8 mouse cellular contexts compared by ENCODE assay signal in genomic region chr7:73584009-73584995, GRCm38 (mm10). TPM values are rescaled to one million over a fixed set of nuclear protein-coding genes. Genes with fewer than 3 reads are reported as not detected.
A peak's percentile ranks its signal among the peaks of the same experiment; 100 is the strongest.
DNase-seq lines count a peak whose midpoint lies in the region; ATAC-seq and TF ChIP-seq lines count a peak whose summit lies in the region.

No protein-coding gene starts in this region.

- dilution Hi-C loops in CH12.LX (cut with MboI; ENCODE audit: extremely low pct_ligation_motif_present, extremely low pct_unique_long_range_greater_than_20kb, low sequenced_read_pairs): no loop called here

- ATAC-seq in embryonic facial prominence, embryonic 14.5 days (ENCODE audit: low read depth): peak; percentile 62
- ATAC-seq in hindbrain, embryonic 11.5 days (ENCODE audit: low FRiP score): peak; percentile 45; the same call in 1 of the 2 replicates
- ATAC-seq in limb, embryonic 14.5 days (ENCODE audit: low FRiP score, low read depth): no peak
- ATAC-seq in midbrain, embryonic 12.5 days (ENCODE audit: low FRiP score, low read depth): peak; percentile 46
- ATAC-seq in stomach, embryonic 16.5 days (ENCODE audit: insufficient read depth, low FRiP score): peak; percentile 22; the same call in 1 of the 2 replicates

- WGBS in embryonic facial prominence, embryonic 14.5 days: 27% methylated on average over 13 of the region's 13 CpGs
- WGBS in hindbrain, embryonic 11.5 days: 46% methylated on average over 13 of the region's 13 CpGs
- 42% methylated on average over 13 of the region's 13 CpGs for WGBS in limb, embryonic 14.5 days
- WGBS in midbrain, embryonic 12.5 days: 44% methylated on average over 13 of the region's 13 CpGs
- 14% methylated on average over 13 of the region's 13 CpGs for WGBS in stomach, embryonic 16.5 days

- in situ Hi-C loops in CH12.LX (cut with MboI; ENCODE audit: low pct_ligation_motif_present, low pct_unique_long_range_greater_than_20kb, low sequenced_read_pairs): no loop called here

- DNase-seq in gastrocnemius, adult 2 months: no peak
- DNase-seq in gastrocnemius, adult 18-20 months (ENCODE audit: low spot score): no peak
- DNase-seq in CH12.LX (ENCODE audit: extremely low read depth): no peak
- peak; percentile 89 for DNase-seq in embryonic facial prominence, embryonic 14.5 days (ENCODE audit: low spot score)
- DNase-seq in hindbrain, embryonic 11.5 days (ENCODE audit: low spot score): peak; percentile 49
- DNase-seq in limb, embryonic 14.5 days (ENCODE audit: low spot score): peak; percentile 76

- no peak for TF ChIP-seq RAD21 in CH12.LX (IDR thresholded peaks at IDR 0.05; ENCODE audit: low read depth, low read length)

- H3K4me1 ChIP-seq in CH12.LX (ENCODE audit: control insufficient read depth in 1 of 2, insufficient read depth in 2 of 2): peaks cover 29 to 64% of the 10 kb centered on the region in 2 experiments
- peaks cover 46% of the 10 kb centered on the region for H3K4me1 ChIP-seq in embryonic facial prominence, embryonic 14.5 days (ENCODE audit: control insufficient read depth, insufficient read depth, low read length)
- H3K4me1 ChIP-seq in hindbrain, embryonic 11.5 days (replicated peaks; ENCODE audit: control insufficient read depth, insufficient read depth, low read length): peaks cover 3% of the 10 kb centered on the region; the same call in 1 of the 2 replicates
- peaks cover 45% of the 10 kb centered on the region for H3K4me1 ChIP-seq in limb, embryonic 14.5 days (ENCODE audit: control insufficient read depth, insufficient read depth, low read length)
- H3K4me1 ChIP-seq in midbrain, embryonic 12.5 days: peaks cover 28% of the 10 kb centered on the region
- H3K4me1 ChIP-seq in stomach, embryonic 16.5 days (ENCODE audit: control insufficient read depth, insufficient read depth, low read length): peaks cover 39% of the 10 kb centered on the region

- TF ChIP-seq EP300 in CH12.LX (IDR thresholded peaks at IDR 0.05; ENCODE audit: low read length): peak; percentile 24; the same call in 1 of the 2 replicates

- peak overlapping the region; percentile 80 for H3K27ac ChIP-seq in gastrocnemius, adult 2 months
- peak overlapping the region; percentile 96 for H3K27ac ChIP-seq in CH12.LX (ENCODE audit: insufficient read depth, low read depth)
- peak overlapping the region; percentile 87 for H3K27ac ChIP-seq in embryonic facial prominence, embryonic 14.5 days (replicated peaks; ENCODE audit: low read depth, low read length)
- H3K27ac ChIP-seq in hindbrain, embryonic 11.5 days (ENCODE audit: low read depth, low read length): peak overlapping the region; percentile 83
- H3K27ac ChIP-seq in limb, embryonic 14.5 days (replicated peaks; ENCODE audit: low read depth, low read length): peak overlapping the region; percentile 79
- peak overlapping the region; percentile 61 for H3K27ac ChIP-seq in midbrain, embryonic 12.5 days (replicated peaks)
- peak overlapping the region; percentile 99 for H3K27ac ChIP-seq in stomach, embryonic 16.5 days (ENCODE audit: low read length)

- no peak for TF ChIP-seq POLR2A in CH12.LX (IDR thresholded peaks at IDR 0.05; ENCODE audit: low read depth, low read length)
- TF ChIP-seq POLR2A in limb, embryonic 14.5 days (IDR thresholded peaks at IDR 0.05; ENCODE audit: borderline replicate concordance, extremely low read depth, insufficient read depth, insufficient read length): no peak

- H3K27me3 ChIP-seq in CH12.LX (replicated peaks): no peaks in the 10 kb centered on the region
- no peaks in the 10 kb centered on the region for H3K27me3 ChIP-seq in embryonic facial prominence, embryonic 14.5 days (replicated peaks; ENCODE audit: control insufficient read depth, insufficient read depth, low read length)
- H3K27me3 ChIP-seq in hindbrain, embryonic 11.5 days (ENCODE audit: control insufficient read depth, insufficient read depth, low read length): no peaks in the 10 kb centered on the region
- no peaks in the 10 kb centered on the region for H3K27me3 ChIP-seq in limb, embryonic 14.5 days (ENCODE audit: control insufficient read depth, insufficient read depth, low read length)
- peaks cover 14% of the 10 kb centered on the region for H3K27me3 ChIP-seq in midbrain, embryonic 12.5 days
- no peaks in the 10 kb centered on the region for H3K27me3 ChIP-seq in stomach, embryonic 16.5 days (ENCODE audit: control insufficient read depth, insufficient read depth, low read length)

- no peaks in the 10 kb centered on the region for H3K36me3 ChIP-seq in CH12.LX (replicated peaks in 1 of 2; ENCODE audit: control insufficient read depth in 1 of 2, insufficient read depth in 1 of 2, low read length in 1 of 2)
- no peaks in the 10 kb centered on the region for H3K36me3 ChIP-seq in embryonic facial prominence, embryonic 14.5 days (ENCODE audit: control insufficient read depth, insufficient read depth, low read length)
- no peaks in the 10 kb centered on the region for H3K36me3 ChIP-seq in hindbrain, embryonic 11.5 days (ENCODE audit: control insufficient read depth, insufficient read depth, low read length)
- no peaks in the 10 kb centered on the region for H3K36me3 ChIP-seq in limb, embryonic 14.5 days (ENCODE audit: control insufficient read depth, insufficient read depth, low read length)
- H3K36me3 ChIP-seq in midbrain, embryonic 12.5 days: no peaks in the 10 kb centered on the region
- H3K36me3 ChIP-seq in stomach, embryonic 16.5 days (ENCODE audit: control insufficient read depth, insufficient read depth, low read length): no peaks in the 10 kb centered on the region

- intact Hi-C loops in gastrocnemius, adult 2 months (cut with DNase I): no loop called here

- H3K79me2 ChIP-seq in CH12.LX (replicated peaks; ENCODE audit: control insufficient read depth, extremely low read depth, insufficient read depth, poor library complexity, severe bottlenecking): 0 out of 2 replicates have a peak, but pooled peaks cover 3% of the 10 kb centered on the region

- H3K4me2 ChIP-seq in CH12.LX (ENCODE audit: insufficient read depth, low read depth, poor library complexity, severe bottlenecking): peak overlapping the region; percentile 93
- H3K4me2 ChIP-seq in embryonic facial prominence, embryonic 14.5 days (ENCODE audit: low read depth, low read length): peak overlapping the region; percentile 24
- H3K4me2 ChIP-seq in hindbrain, embryonic 11.5 days (replicated peaks; ENCODE audit: low read depth, low read length): no peak overlapping the region
- no peak overlapping the region for H3K4me2 ChIP-seq in limb, embryonic 14.5 days (replicated peaks; ENCODE audit: low read depth, low read length, severe bottlenecking)
- no peak overlapping the region for H3K4me2 ChIP-seq in midbrain, embryonic 12.5 days (replicated peaks)
- H3K4me2 ChIP-seq in stomach, embryonic 16.5 days (ENCODE audit: low read depth, low read length): peak overlapping the region; percentile 44; the same call in 1 of the 2 replicates

- H3K9me3 ChIP-seq in CH12.LX (replicated peaks; ENCODE audit: low read length): no peaks in the 10 kb centered on the region
- H3K9me3 ChIP-seq in embryonic facial prominence, embryonic 14.5 days (ENCODE audit: control insufficient read depth, low read length): no peaks in the 10 kb centered on the region
- H3K9me3 ChIP-seq in hindbrain, embryonic 11.5 days (ENCODE audit: control insufficient read depth, low read length): no peaks in the 10 kb centered on the region
- no peaks in the 10 kb centered on the region for H3K9me3 ChIP-seq in limb, embryonic 14.5 days (ENCODE audit: control insufficient read depth, low read length)
- H3K9me3 ChIP-seq in midbrain, embryonic 12.5 days: no peaks in the 10 kb centered on the region
- H3K9me3 ChIP-seq in stomach, embryonic 16.5 days (replicated peaks; ENCODE audit: control insufficient read depth, low read length): no peaks in the 10 kb centered on the region

- H3K9ac ChIP-seq in CH12.LX (ENCODE audit: insufficient read depth, low read depth): peak overlapping the region; percentile 98
- H3K9ac ChIP-seq in embryonic facial prominence, embryonic 14.5 days (ENCODE audit: low read depth, low read length): no peak overlapping the region
- H3K9ac ChIP-seq in hindbrain, embryonic 11.5 days (ENCODE audit: low read depth, low read length): no peak overlapping the region
- H3K9ac ChIP-seq in limb, embryonic 14.5 days (ENCODE audit: low read depth, low read length, severe bottlenecking): no peak overlapping the region
- no peak overlapping the region for H3K9ac ChIP-seq in midbrain, embryonic 12.5 days (replicated peaks)
- H3K9ac ChIP-seq in stomach, embryonic 16.5 days (ENCODE audit: low read length): peak overlapping the region; percentile 44

- no peak for TF ChIP-seq CTCF in gastrocnemius, adult 2 months (IDR thresholded peaks at IDR 0.05)
- no peak for TF ChIP-seq CTCF in CH12.LX (conservative IDR thresholded peaks at IDR 0.05 in 1 of 2, IDR thresholded peaks at IDR 0.05 in 1 of 2; ENCODE audit: low read depth in 2 of 2, low read length in 2 of 2)

- peak overlapping the region; percentile 0 for H3K4me3 ChIP-seq in gastrocnemius, adult 2 months
- H3K4me3 ChIP-seq in CH12.LX (replicated peaks in 1 of 3; ENCODE audit: low read depth in 2 of 3, low read length in 2 of 3, poor library complexity in 1 of 3): peak overlapping the region; percentile 13 to 45 (median 34)
- no peak overlapping the region for H3K4me3 ChIP-seq in embryonic facial prominence, embryonic 14.5 days (ENCODE audit: low read depth, low read length)
- no peak overlapping the region for H3K4me3 ChIP-seq in hindbrain, embryonic 11.5 days (ENCODE audit: low read depth, low read length)
- H3K4me3 ChIP-seq in limb, embryonic 14.5 days (replicated peaks; ENCODE audit: low read length): no peak overlapping the region
- H3K4me3 ChIP-seq in midbrain, embryonic 12.5 days: no peak overlapping the region
- H3K4me3 ChIP-seq in stomach, embryonic 16.5 days (replicated peaks; ENCODE audit: low read length): peak overlapping the region; percentile 19

TF ChIP-seq in CH12.LX, 34 proteins besides CTCF, POLR2A, EP300 and RAD21 (continues in another document):
- TF ChIP-seq ZMIZ1 (IDR thresholded peaks at IDR 0.05; ENCODE audit: low read depth, low read length) (no peak), ZC3H11A (IDR thresholded peaks at IDR 0.05; ENCODE audit: low read depth, low read length) (no peak), USF1 (IDR thresholded peaks at IDR 0.05; ENCODE audit: low read depth, low read length) (no peak)

RNA-seq across cellular contexts. Expression of gene Chd2, which starts 42.7 kb away (rescaled TPM):
- total RNA-seq in gastrocnemius, adult 2 months (2021): 10 to 100 TPM; 40.7 to 48.4 TPM
- 10 to 100 TPM; 29.8 to 39.6 TPM for total RNA-seq in gastrocnemius, adult 18-20 months (2021)
- total RNA-seq in CH12.LX (2012; rRNA removed): 21.4 and 30.9 TPM in 2 replicates
- total RNA-seq in CH12.LX (2014; rRNA removed): 18.2 and 23.2 TPM in 2 replicates
- 39.3 and 42.8 TPM in 2 replicates for polyA plus RNA-seq in CH12.LX (2012; ENCODE audit: insufficient read length, low read depth)
- polyA plus RNA-seq in embryonic facial prominence, embryonic 14.5 days (2014; fragmentation: Nextera tagmentation; extraction: Ambion mirVana): 39.5 and 54.6 TPM in 2 replicates
- 45.4 and 64.4 TPM in 2 replicates for polyA plus RNA-seq in hindbrain, embryonic 11.5 days (2014; fragmentation: Nextera tagmentation; extraction: Ambion mirVana)
- polyA plus RNA-seq in limb, embryonic 14.5 days (2012; rRNA removed): 55.6 and 61.7 TPM in 2 replicates
- 56.5 and 65.4 TPM in 2 replicates for polyA plus RNA-seq in limb, embryonic 14.5 days (2014; fragmentation: Nextera tagmentation; extraction: Ambion mirVana)
- 54.8 and 61.4 TPM in 2 replicates for polyA plus RNA-seq in midbrain, embryonic 12.5 days (2016; fragmentation: Nextera tagmentation; extraction: Ambion mirVana)
- polyA plus RNA-seq in stomach, embryonic 16.5 days (2015; fragmentation: Nextera tagmentation; extraction: Ambion mirVana): 35.8 and 44.5 TPM in 2 replicates

Comparison
In these comparisons a context has a peak if more than half of its experiments do, and no peak if none do; other contexts are left out.
1. DNase-seq: peak in embryonic facial prominence, embryonic 14.5 days (single experiment), hindbrain, embryonic 11.5 days (single experiment) and limb, embryonic 14.5 days (single experiment); none in gastrocnemius, adult 2 months (single experiment), gastrocnemius, adult 18-20 months (single experiment) and CH12.LX (single experiment).
2. H3K4me3 ChIP-seq: peak in gastrocnemius, adult 2 months (single experiment), CH12.LX (3 of 3) and stomach, embryonic 16.5 days (single experiment); none in embryonic facial prominence, embryonic 14.5 days (single experiment), hindbrain, embryonic 11.5 days (single experiment), limb, embryonic 14.5 days (single experiment) and midbrain, embryonic 12.5 days (single experiment).
3. H3K4me2 ChIP-seq: peak in CH12.LX (single experiment), embryonic facial prominence, embryonic 14.5 days (single experiment) and stomach, embryonic 16.5 days (single experiment); none in hindbrain, embryonic 11.5 days (single experiment), limb, embryonic 14.5 days (single experiment) and midbrain, embryonic 12.5 days (single experiment).
4. H3K9ac ChIP-seq: peak in CH12.LX (single experiment) and stomach, embryonic 16.5 days (single experiment); none in embryonic facial prominence, embryonic 14.5 days (single experiment), hindbrain, embryonic 11.5 days (single experiment), limb, embryonic 14.5 days (single experiment) and midbrain, embryonic 12.5 days (single experiment).
5. Peak in every context shown above with its lines, with median percentiles within 50 percentile points of each other: H3K27ac ChIP-seq.